Mouse (Mus musculus) thymus, adult 2 months (tissue): ENCODE results near the gene Gm10309.

Experiments used
- CTCF ChIP-seq: fragments of 200-500 bp; IDR thresholded peaks from 2 replicates; pipeline ENCODE4 v1.5.1; 2012; ENCODE audit warnings: mild to moderate bottlenecking, control low read depth, low read length, moderate library complexity, borderline replicate concordance; ENCODE audit not compliant: control insufficient read depth, poor library complexity, insufficient read depth; ENCODE audit errors: extremely low read depth
- POLR2A ChIP-seq: fragments of 200-500 bp; IDR thresholded peaks from 2 replicates; pipeline ENCODE4 v1.6.1; 2012; ENCODE audit warnings: mild to moderate bottlenecking, low read length, control low read depth, moderate library complexity; ENCODE audit not compliant: control insufficient read depth, poor library complexity, insufficient read depth; ENCODE audit errors: extremely low read depth

DNA sequence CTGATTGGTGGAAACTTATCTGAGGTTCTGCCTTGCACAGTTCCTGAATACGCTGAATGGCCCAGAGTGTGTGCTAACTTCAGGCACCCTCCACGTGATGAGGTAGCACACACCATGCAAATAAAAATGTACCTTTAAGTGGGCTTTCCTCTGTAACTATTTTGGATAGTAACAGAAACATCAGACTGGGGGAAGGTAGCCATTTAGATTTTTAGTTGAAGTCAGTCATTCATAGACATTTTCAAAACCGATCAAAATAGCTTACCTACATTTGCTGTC, 3.1 kb upstream of the Gm10309 start:
- no peak for TF ChIP-seq CTCF
- no peak for TF ChIP-seq POLR2A
